Mouse (Mus musculus): ENCODE results near the gene Pten. TPM values are rescaled to one million over a fixed set of nuclear protein-coding genes. Genes with fewer than 3 reads are reported as not detected.

Pten gene
- 20.2 and 23.2 TPM in 2 replicates for polyA plus RNA-seq (2012; rRNA removed; ENCODE audit: low replicate concordance)

DNA sequence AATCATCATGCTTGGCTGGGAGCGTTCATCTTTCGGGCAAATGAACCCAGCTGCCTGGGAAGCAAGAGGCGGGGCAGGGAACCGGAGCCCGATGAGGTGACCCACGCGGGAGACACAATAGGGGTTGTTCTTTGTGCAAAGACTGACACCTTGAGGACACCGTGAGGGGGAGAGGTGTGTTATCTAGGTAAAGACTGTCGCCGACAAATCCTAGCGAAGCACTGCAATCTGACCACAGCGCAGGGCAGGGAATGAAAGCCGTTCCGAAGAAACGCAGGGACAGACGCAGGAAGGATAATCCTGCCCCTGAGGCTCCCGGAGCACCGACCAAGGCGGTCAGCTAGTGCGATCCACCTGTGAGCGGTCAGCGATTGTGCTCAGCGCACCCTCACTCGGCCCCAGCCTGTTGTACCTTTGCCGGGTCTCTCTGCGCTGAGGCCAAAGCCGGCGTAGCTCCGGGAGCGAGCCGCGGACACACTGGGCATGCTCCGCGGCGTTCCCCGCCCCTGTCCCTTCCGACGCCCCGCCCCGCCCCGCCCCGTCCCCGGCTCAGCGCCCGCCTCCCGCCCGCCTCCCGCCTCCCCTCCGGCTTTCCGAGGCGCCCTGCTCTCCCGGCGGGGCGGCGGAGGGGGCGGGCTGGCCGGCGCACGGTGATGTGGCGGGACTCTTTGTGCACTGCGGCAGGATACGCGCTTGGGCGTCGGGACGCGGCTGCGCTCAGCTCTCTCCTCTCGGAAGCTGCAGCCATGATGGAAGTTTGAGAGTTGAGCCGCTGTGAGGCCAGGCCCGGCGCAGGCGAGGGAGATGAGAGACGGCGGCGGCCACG, at the start of gene Pten:
Gene Pten (plus strand): TSS at position 598 of the 826 bp plus-strand sequence.

GRCm38 (mm10) chr19:32739686-32740085, 17.6 kb upstream of the Pten start, which contains the start of gene Atad1:
TSS of gene Atad1 (minus strand) at chr19:32739786.

Other genes with a start within 250 kb of the Pten start
- 5.9 and 23.9 TPM in 2 replicates for gene Papss2, start 161.7 kb upstream of the Pten start, polyA plus RNA-seq (2012; rRNA removed; ENCODE audit: low replicate concordance)
- 16.8 and 17.9 TPM in 2 replicates for gene Atad1, start 17.7 kb upstream of the Pten start, polyA plus RNA-seq (2012; rRNA removed; ENCODE audit: low replicate concordance)

All from subcutaneous adipose tissue, adult 2 months (tissue).